19 mouse cellular contexts compared by ENCODE assay signal in the genomic region with DNA sequence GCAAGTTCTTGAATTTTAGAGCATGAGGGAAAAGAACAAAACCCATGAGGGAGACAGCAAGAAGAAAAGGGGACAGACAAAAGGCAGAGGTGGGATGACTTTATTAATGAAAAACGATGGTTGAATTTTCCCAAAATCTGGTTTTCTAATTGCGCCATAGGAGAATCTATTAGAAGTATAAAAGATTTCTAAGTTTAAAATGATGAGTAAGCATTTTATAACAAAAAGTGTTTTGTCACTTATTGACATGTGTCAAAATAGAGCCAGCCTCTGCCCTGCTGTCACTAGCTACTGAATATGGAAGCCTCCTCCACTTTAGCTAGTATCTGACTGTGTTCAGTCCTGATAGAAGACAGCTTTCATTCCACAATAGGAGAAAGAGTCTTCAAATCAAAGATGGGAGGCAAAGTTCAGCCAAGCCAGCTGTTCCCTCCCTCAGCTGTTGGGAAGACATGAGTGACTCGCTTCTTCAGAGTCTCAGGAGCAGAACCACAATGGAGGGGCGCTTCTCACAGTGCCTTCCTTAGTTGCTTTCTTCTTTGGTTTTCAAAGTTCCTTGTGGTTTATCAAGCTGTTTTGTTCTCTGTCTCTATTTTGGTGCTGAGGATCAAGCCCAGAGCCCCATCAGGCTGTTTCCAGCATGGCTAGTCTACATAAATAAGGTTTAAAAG.
DNase-seq lines count a peak whose midpoint lies in the region; ATAC-seq and TF ChIP-seq lines count a peak whose summit lies in the region.
"Had no signal": no experiment of that assay in that cellular context is flagged by ENCODE, and none has a peak within 500 bp of the region (broad histone marks: within the 10 kb centered on the region; RNA-seq: fewer than 3 reads in every experiment).

No protein-coding gene starts in this region.

- H3ac ChIP-seq in C2C12 (ENCODE audit: control insufficient read depth, insufficient read length, low read depth): no peak overlapping the region

- H3K27me3 ChIP-seq in midbrain, embryonic 11.5 days (ENCODE audit: control insufficient read depth, insufficient read depth, low read length): no peaks in the 10 kb centered on the region
- H3K27me3 ChIP-seq in midbrain, embryonic 14.5 days (ENCODE audit: control insufficient read depth, insufficient read depth, low read length): no peaks in the 10 kb centered on the region
- H3K27me3 ChIP-seq in C2C12 (ENCODE audit: control insufficient read depth, insufficient read depth, insufficient read length): no peaks in the 10 kb centered on the region
- no peaks in the 10 kb centered on the region for H3K27me3 ChIP-seq in forebrain, embryonic 16.5 days (replicated peaks; ENCODE audit: control insufficient read depth, insufficient read depth, low read length)
- H3K27me3 ChIP-seq: embryonic facial prominence, embryonic 13.5 days; forebrain, embryonic 12.5 days; heart, embryonic 12.5 days had no signal

- peak; percentile 81 for DNase-seq in midbrain, embryonic 11.5 days (ENCODE audit: low spot score, missing footprints)
- no peak for DNase-seq in midbrain, embryonic 14.5 days
- peak; percentile 13 for DNase-seq in 416B (ENCODE audit: low read depth)
- peak; percentile 5 for DNase-seq in adipocyte (ENCODE audit: low spot score)
- no peak for DNase-seq in adrenal gland, adult 2 months
- DNase-seq: adrenal gland, postnatal 25 days; B cell, adult 2 months; cerebellum, adult 18-20 months; cerebellum, adult 9-11 months; cerebellum, postnatal 36 days; forebrain, postnatal 0 days; gastrocnemius, postnatal 25 days had no signal

- H3K36me3 ChIP-seq in midbrain, embryonic 11.5 days (ENCODE audit: control insufficient read depth, insufficient read depth, low read length): no peaks in the 10 kb centered on the region
- no peaks in the 10 kb centered on the region for H3K36me3 ChIP-seq in midbrain, embryonic 14.5 days (ENCODE audit: control insufficient read depth, insufficient read depth, low read length)
- peaks cover 5% of the 10 kb centered on the region for H3K36me3 ChIP-seq in C2C12 (ENCODE audit: control insufficient read depth, insufficient read depth)
- no peaks in the 10 kb centered on the region for H3K36me3 ChIP-seq in forebrain, embryonic 16.5 days (ENCODE audit: control insufficient read depth, insufficient read depth)
- H3K36me3 ChIP-seq: heart, embryonic 12.5 days had no signal

- no peak overlapping the region for H3K4me3 ChIP-seq in midbrain, embryonic 11.5 days (ENCODE audit: low read depth, low read length)
- no peak overlapping the region for H3K4me3 ChIP-seq in midbrain, embryonic 14.5 days (replicated peaks; ENCODE audit: low read depth, low read length)
- no peak overlapping the region for H3K4me3 ChIP-seq in C2C12 (ENCODE audit: insufficient read depth, poor library complexity, severe bottlenecking)
- no peak overlapping the region for H3K4me3 ChIP-seq in forebrain, embryonic 16.5 days (replicated peaks; ENCODE audit: low read length)
- H3K4me3 ChIP-seq: embryonic facial prominence, embryonic 13.5 days; forebrain, embryonic 12.5 days; heart, embryonic 12.5 days; hindbrain, embryonic 10.5 days had no signal

- WGBS in midbrain, embryonic 11.5 days: 87% methylated on average over 4 of the region's 4 CpGs
- WGBS in midbrain, embryonic 14.5 days: 78% methylated on average over 4 of the region's 4 CpGs
- WGBS in forebrain, embryonic 16.5 days: 90% methylated on average over 4 of the region's 4 CpGs

- H3K9me3 ChIP-seq in midbrain, embryonic 11.5 days (ENCODE audit: control insufficient read depth, low read length): peaks cover 3% of the 10 kb centered on the region; the same call in 1 of the 2 replicates
- peaks cover 6% of the 10 kb centered on the region; the same call in 1 of the 2 replicates for H3K9me3 ChIP-seq in midbrain, embryonic 14.5 days (ENCODE audit: control insufficient read depth, low read length)
- no peaks in the 10 kb centered on the region for H3K9me3 ChIP-seq in forebrain, embryonic 16.5 days (ENCODE audit: control insufficient read depth, low read length)
- H3K9me3 ChIP-seq: heart, embryonic 12.5 days had no signal

- no peak overlapping the region for H3K4me2 ChIP-seq in midbrain, embryonic 11.5 days
- no peak overlapping the region for H3K4me2 ChIP-seq in midbrain, embryonic 14.5 days (ENCODE audit: low read length)
- no peak overlapping the region for H3K4me2 ChIP-seq in forebrain, embryonic 16.5 days (ENCODE audit: low read length)
- H3K4me2 ChIP-seq: embryonic facial prominence, embryonic 13.5 days; forebrain, embryonic 12.5 days; heart, embryonic 12.5 days; hindbrain, embryonic 14.5 days had no signal

- 0 out of 2 replicates have a peak, but pooled peaks cover 5% of the 10 kb centered on the region for H3K4me1 ChIP-seq in midbrain, embryonic 11.5 days (ENCODE audit: control insufficient read depth, insufficient read depth, low read length)
- no peaks in the 10 kb centered on the region for H3K4me1 ChIP-seq in midbrain, embryonic 14.5 days (ENCODE audit: control insufficient read depth, insufficient read depth, low read length)
- H3K4me1 ChIP-seq in forebrain, embryonic 16.5 days (replicated peaks; ENCODE audit: control insufficient read depth, insufficient read depth, low read length): no peaks in the 10 kb centered on the region
- H3K4me1 ChIP-seq: heart, embryonic 12.5 days had no signal

- H3K9ac ChIP-seq in midbrain, embryonic 11.5 days (ENCODE audit: low read length): no peak overlapping the region
- H3K9ac ChIP-seq in midbrain, embryonic 14.5 days (replicated peaks; ENCODE audit: low read length): no peak overlapping the region
- no peak overlapping the region for H3K9ac ChIP-seq in forebrain, embryonic 16.5 days (replicated peaks; ENCODE audit: low read depth, low read length)
- H3K9ac ChIP-seq: embryonic facial prominence, embryonic 13.5 days; forebrain, embryonic 12.5 days; forebrain, postnatal 0 days; heart, embryonic 12.5 days; hindbrain, embryonic 14.5 days had no signal

- H3K79me2 ChIP-seq in C2C12 (ENCODE audit: control insufficient read depth, insufficient read depth): no peaks in the 10 kb centered on the region

- no peak overlapping the region for H3K27ac ChIP-seq in midbrain, embryonic 11.5 days (ENCODE audit: low read depth, low read length)
- H3K27ac ChIP-seq in midbrain, embryonic 14.5 days (replicated peaks; ENCODE audit: low read depth, low read length): no peak overlapping the region
- no peak overlapping the region for H3K27ac ChIP-seq in forebrain, embryonic 16.5 days (ENCODE audit: low read length)
- H3K27ac ChIP-seq: embryonic facial prominence, embryonic 13.5 days; forebrain, embryonic 12.5 days; hindbrain, embryonic 10.5 days; hindbrain, embryonic 14.5 days had no signal

- peaks cover 1% of the 10 kb centered on the region for H3K79me3 ChIP-seq in C2C12 (ENCODE audit: low read depth)

- TF ChIP-seq CTCF in C2C12 (IDR thresholded peaks at IDR 0.05; ENCODE audit: control insufficient read depth, insufficient read depth, insufficient read length): no peak

- no peak for ATAC-seq in midbrain, embryonic 11.5 days (ENCODE audit: low FRiP score)
- no peak for ATAC-seq in midbrain, embryonic 14.5 days (ENCODE audit: low FRiP score, low TSS enrichment)
- ATAC-seq in forebrain, embryonic 16.5 days: no peak
- ATAC-seq: forebrain, postnatal 0 days had no signal

TF ChIP-seq in C2C12, 6 proteins besides CTCF, POLR2A, EP300 and RAD21:
- TF ChIP-seq CEBPB (IDR thresholded peaks at IDR 0.05; ENCODE audit: low read depth) (no peak), MYOG (IDR thresholded peaks at IDR 0.05; ENCODE audit: control insufficient read depth, extremely low read depth, insufficient read length) (no peak), MAX (IDR thresholded peaks at IDR 0.05) (no peak), MYOD1 (IDR thresholded peaks at IDR 0.05; ENCODE audit: control insufficient read depth, insufficient read length, low read depth) (peak; percentile 14), USF1 (IDR thresholded peaks at IDR 0.05; ENCODE audit: low read depth) (no peak)
TF ChIP-seq in C2C12: peak in this region for 1.

Comparison
In these comparisons a context has a peak if more than half of its experiments do, and no peak if none do; other contexts are left out.
1. DNase-seq: peak in midbrain, embryonic 11.5 days (single experiment), 416B (single experiment) and adipocyte (single experiment); none in midbrain, embryonic 14.5 days (single experiment) and adrenal gland, adult 2 months (single experiment).